Mouse (Mus musculus): Measurements from ENCODE around the gene Acvr1c. TPM values are rescaled to one million over a fixed set of nuclear protein-coding genes. Genes with fewer than 3 reads are reported as not detected.
A peak's percentile ranks its signal among the peaks of the same experiment; 100 is the strongest.

The Acvr1c gene
- total RNA-seq (2014; rRNA removed): 0.76 and 0.99 TPM in 2 replicates
- polyA plus RNA-seq (2015; fragmentation: Nextera tagmentation; extraction: Ambion mirVana): 0.45 and 0.67 TPM in 2 replicates

GRCm38 (mm10) chr2:58357414-58358131 lies at the start of gene Acvr1c:
TSS of gene Acvr1c (minus strand) at chr2:58357895.
- no peaks in the 10 kb centered on the region for H3K9me3 ChIP-seq (ENCODE audit: low read length)
- H3K4me1 ChIP-seq (ENCODE audit: insufficient read depth, low read length): no peaks in the 10 kb centered on the region
- peak within 1 kb of the TSS; percentile 55 for H3K9ac ChIP-seq (replicated peaks; ENCODE audit: low read length, poor library complexity, severe bottlenecking)
- under 1% methylated on average over 51 of the region's 65 CpGs for WGBS
- no peaks in the 10 kb centered on the region for H3K36me3 ChIP-seq (ENCODE audit: insufficient read depth, low read length)
- no peak within 1 kb of the TSS for H3K27ac ChIP-seq (ENCODE audit: low read depth, low read length)
- H3K4me2 ChIP-seq (ENCODE audit: low read depth, low read length, poor library complexity, severe bottlenecking): peak within 1 kb of the TSS; percentile 100
- ATAC-seq (ENCODE audit: low FRiP score) (peak; percentile 78), DNase-seq (ENCODE audit: low spot score) (peak; percentile 40)
- H3K4me3 ChIP-seq (ENCODE audit: low read depth, low read length): peak within 1 kb of the TSS; percentile 58
- H3K27me3 ChIP-seq (ENCODE audit: insufficient read depth, low read length): no peaks in the 10 kb centered on the region
- TF ChIP-seq CTCF (IDR thresholded peaks at IDR 0.05): no peak

GRCm38 (mm10) chr2:58403481-58403880 lies 45.8 kb upstream of the Acvr1c start:
- Histone ChIP-seq H3K36me3 (ENCODE audit: insufficient read depth, low read length) (no peaks in the 10 kb centered on the region), H3K4me1 (ENCODE audit: insufficient read depth, low read length) (no peaks in the 10 kb centered on the region), H3K9me3 (ENCODE audit: low read length) (no peaks in the 10 kb centered on the region), H3K27me3 (ENCODE audit: insufficient read depth, low read length) (no peaks in the 10 kb centered on the region), H3K9ac (replicated peaks; ENCODE audit: low read length, poor library complexity, severe bottlenecking) (no peak overlapping the region), H3K4me2 (ENCODE audit: low read depth, low read length, poor library complexity, severe bottlenecking) (no peak overlapping the region), H3K4me3 (ENCODE audit: low read depth, low read length) (no peak overlapping the region), H3K27ac (ENCODE audit: low read depth, low read length) (no peak overlapping the region)
- DNase-seq (ENCODE audit: low spot score): no peak
- ATAC-seq (ENCODE audit: low FRiP score): no peak
- no peak for TF ChIP-seq CTCF (IDR thresholded peaks at IDR 0.05)
- 84% methylated on average over 2 of the region's 2 CpGs for WGBS

- Histone ChIP-seq H3K9me3 (ENCODE audit: low read length) (no peaks in the 10 kb centered on the region), H3K4me1 (ENCODE audit: insufficient read depth, low read length) (no peaks in the 10 kb centered on the region), H3K27me3 (ENCODE audit: insufficient read depth, low read length) (no peaks in the 10 kb centered on the region), H3K36me3 (ENCODE audit: insufficient read depth, low read length) (no peaks in the 10 kb centered on the region), H3K4me2 (ENCODE audit: low read depth, low read length, poor library complexity, severe bottlenecking) (no peak overlapping the region), H3K4me3 (ENCODE audit: low read depth, low read length) (no peak overlapping the region), H3K27ac (ENCODE audit: low read depth, low read length) (no peak overlapping the region), H3K9ac (replicated peaks; ENCODE audit: low read length, poor library complexity, severe bottlenecking) (no peak overlapping the region)
- TF ChIP-seq CTCF (IDR thresholded peaks at IDR 0.05): no peak
- 90% methylated on average over 7 of the region's 7 CpGs for WGBS
- DNase-seq (ENCODE audit: low spot score) (no peak), ATAC-seq (ENCODE audit: low FRiP score) (no peak)
Measured at GRCm38 (mm10) chr2:58388601-58389000, 30.9 kb upstream of the Acvr1c start.

GRCm38 (mm10) chr2:58380020-58380419 lies 22.3 kb upstream of the Acvr1c start:
- no peak overlapping the region for H3K4me2 ChIP-seq (ENCODE audit: low read depth, low read length, poor library complexity, severe bottlenecking)
- no peaks in the 10 kb centered on the region for H3K4me1 ChIP-seq (ENCODE audit: insufficient read depth, low read length)
- no peak for TF ChIP-seq CTCF (IDR thresholded peaks at IDR 0.05)
- H3K27ac ChIP-seq (ENCODE audit: low read depth, low read length): no peak overlapping the region
- H3K9me3 ChIP-seq (ENCODE audit: low read length): no peaks in the 10 kb centered on the region
- no peak overlapping the region for H3K4me3 ChIP-seq (ENCODE audit: low read depth, low read length)
- H3K9ac ChIP-seq (replicated peaks; ENCODE audit: low read length, poor library complexity, severe bottlenecking): no peak overlapping the region
- no peak for ATAC-seq (ENCODE audit: low FRiP score)
- no peaks in the 10 kb centered on the region for H3K36me3 ChIP-seq (ENCODE audit: insufficient read depth, low read length)
- DNase-seq (ENCODE audit: low spot score): no peak
- 84% methylated on average over 5 of the region's 5 CpGs for WGBS
- H3K27me3 ChIP-seq (ENCODE audit: insufficient read depth, low read length): no peaks in the 10 kb centered on the region

GRCm38 (mm10) chr2:58379475-58379874 lies 21.8 kb upstream of the Acvr1c start:
- no peaks in the 10 kb centered on the region for H3K27me3 ChIP-seq (ENCODE audit: insufficient read depth, low read length)
- no peak overlapping the region for H3K4me3 ChIP-seq (ENCODE audit: low read depth, low read length)
- H3K36me3 ChIP-seq (ENCODE audit: insufficient read depth, low read length): no peaks in the 10 kb centered on the region
- H3K27ac ChIP-seq (ENCODE audit: low read depth, low read length): no peak overlapping the region
- WGBS: 46% methylated on average over 1 of the region's 1 CpGs
- no peaks in the 10 kb centered on the region for H3K9me3 ChIP-seq (ENCODE audit: low read length)
- H3K9ac ChIP-seq (replicated peaks; ENCODE audit: low read length, poor library complexity, severe bottlenecking): no peak overlapping the region
- no peak for DNase-seq (ENCODE audit: low spot score)
- H3K4me1 ChIP-seq (ENCODE audit: insufficient read depth, low read length): no peaks in the 10 kb centered on the region
- H3K4me2 ChIP-seq (ENCODE audit: low read depth, low read length, poor library complexity, severe bottlenecking): no peak overlapping the region
- no peak for ATAC-seq (ENCODE audit: low FRiP score)
- TF ChIP-seq CTCF (IDR thresholded peaks at IDR 0.05): no peak

DNA sequence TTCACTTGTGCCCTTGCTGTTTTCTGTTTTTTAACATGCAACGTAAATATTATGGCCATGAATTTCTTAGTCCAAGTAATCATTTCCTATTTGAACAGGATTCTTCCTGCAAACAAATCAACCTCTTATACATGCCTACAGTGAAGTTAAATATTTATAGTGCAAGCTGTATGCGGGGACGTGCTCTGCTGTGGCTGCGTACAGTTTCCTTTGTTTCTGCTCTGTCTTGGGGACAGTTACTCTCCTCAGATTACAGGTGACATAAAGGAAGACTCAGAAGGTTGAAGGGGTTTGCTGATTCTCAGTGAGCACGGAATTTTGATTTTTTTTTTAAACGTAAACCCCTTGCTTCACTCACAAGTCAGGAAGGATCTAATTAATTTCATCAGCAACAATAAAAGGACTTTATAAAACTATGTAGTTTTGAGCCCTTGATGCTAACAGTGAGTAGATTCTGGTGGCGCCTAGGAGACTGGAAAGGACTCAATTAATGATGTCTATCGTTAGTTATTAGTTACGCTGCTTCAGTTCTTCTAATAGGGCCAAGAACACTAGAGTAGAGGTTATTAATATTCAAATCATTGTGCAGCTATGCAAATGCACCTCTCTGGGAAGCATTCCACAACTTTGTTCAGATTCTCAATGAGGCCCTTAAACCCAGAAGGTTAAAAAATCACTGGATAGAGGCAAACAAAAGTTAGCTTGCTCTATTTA lies 19.9 kb upstream of the Acvr1c start:
- H3K27ac ChIP-seq (ENCODE audit: low read depth, low read length): no peak overlapping the region
- 51% methylated on average over 9 of the region's 9 CpGs for WGBS
- H3K4me1 ChIP-seq (ENCODE audit: insufficient read depth, low read length): no peaks in the 10 kb centered on the region
- H3K4me2 ChIP-seq (ENCODE audit: low read depth, low read length, poor library complexity, severe bottlenecking): no peak overlapping the region
- no peak overlapping the region for H3K9ac ChIP-seq (replicated peaks; ENCODE audit: low read length, poor library complexity, severe bottlenecking)
- H3K36me3 ChIP-seq (ENCODE audit: insufficient read depth, low read length): no peaks in the 10 kb centered on the region
- ATAC-seq (ENCODE audit: low FRiP score): 0 out of 2 replicates have a peak, but pooled peaks have one; percentile 27
- DNase-seq (ENCODE audit: low spot score): peak; percentile 24
- H3K4me3 ChIP-seq (ENCODE audit: low read depth, low read length): no peak overlapping the region
- TF ChIP-seq CTCF (IDR thresholded peaks at IDR 0.05): no peak
- H3K27me3 ChIP-seq (ENCODE audit: insufficient read depth, low read length): no peaks in the 10 kb centered on the region
- no peaks in the 10 kb centered on the region for H3K9me3 ChIP-seq (ENCODE audit: low read length)
